ENCODE assay signal across 11 mouse cellular contexts in the genomic region with DNA sequence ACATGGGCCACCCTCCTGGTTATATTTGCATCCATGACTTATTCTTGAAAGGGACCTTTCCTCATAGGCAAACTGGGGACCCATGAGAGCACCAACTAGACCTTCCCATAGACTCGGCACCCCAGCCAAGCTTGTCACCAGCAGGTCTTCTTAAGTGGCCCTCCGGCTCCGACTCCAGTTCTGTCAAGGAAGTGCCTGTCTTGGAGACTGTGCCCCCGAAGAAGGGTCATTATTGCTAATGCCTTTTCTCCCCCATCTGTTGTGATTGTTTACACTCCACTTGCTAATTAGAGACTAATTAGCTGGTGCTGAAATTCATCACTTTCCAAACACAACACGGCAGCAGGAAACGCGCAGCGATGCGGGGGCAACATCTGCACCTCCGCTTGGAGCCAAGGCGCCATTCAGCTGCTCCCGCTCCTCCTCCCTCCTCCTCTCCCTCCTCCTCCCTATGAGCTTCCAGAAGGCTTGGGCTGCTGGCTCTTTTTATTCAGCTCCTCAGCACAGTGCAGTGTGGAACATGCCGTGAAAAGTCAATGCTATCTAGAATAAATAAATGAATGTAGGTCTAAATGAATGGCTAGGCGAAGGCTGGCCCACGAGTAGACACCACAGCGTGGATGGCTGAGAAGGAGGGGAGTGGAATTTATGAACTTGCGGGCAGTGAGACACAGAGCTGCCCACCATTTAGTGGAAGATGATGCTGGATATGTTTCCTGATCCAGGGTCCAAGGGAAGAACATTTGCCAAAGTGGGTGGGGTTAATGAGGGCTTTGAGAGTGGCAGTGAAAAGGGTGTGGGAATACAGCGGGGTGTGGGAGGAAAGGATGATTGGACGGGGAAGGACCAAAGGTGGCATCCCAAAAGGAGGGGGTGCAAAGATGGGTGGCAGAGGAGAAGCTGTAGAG.
DNase-seq lines count a peak whose midpoint lies in the region; ATAC-seq lines count a peak whose summit lies in the region.
"Had no signal": no experiment of that assay in that cellular context is flagged by ENCODE, and none has a peak within 500 bp of the region (broad histone marks: within the 10 kb centered on the region; RNA-seq: fewer than 3 reads in every experiment).

No protein-coding gene starts in this region.

- peak; percentile 60 for DNase-seq in retina, postnatal 1 day
- no peak for DNase-seq in retina, embryonic 14.5 days (ENCODE audit: low spot score)
- DNase-seq in left cerebral cortex, postnatal 25 days (ENCODE audit: low spot score in 2 of 2), result peak; percentile 67 to 81
- peak; percentile 87 for DNase-seq in telencephalon, adult 2 months (ENCODE audit: low read depth, low spot score)
- DNase-seq in ovary, postnatal 10 days (ENCODE audit: low spot score), result no peak
- no peak for DNase-seq in kidney, adult 8-10 months
- DNase-seq in cerebellum, adult 9-11 months, result no peak

- peak overlapping the region; percentile 6; the same call in 1 of the 2 replicates for H3K4me2 ChIP-seq in hindbrain, embryonic 16.5 days (ENCODE audit: low read length)
- H3K4me2 ChIP-seq: limb, embryonic 15.5 days had no signal

- H3K27me3 ChIP-seq in hindbrain, embryonic 16.5 days (replicated peaks; ENCODE audit: control insufficient read depth, insufficient read depth, low read length), result no peaks in the 10 kb centered on the region
- H3K27me3 ChIP-seq: limb, embryonic 15.5 days had no signal

- H3K27ac ChIP-seq in hindbrain, embryonic 16.5 days (ENCODE audit: low read depth, low read length), result peak overlapping the region; percentile 41

- H3K9ac ChIP-seq in hindbrain, embryonic 16.5 days (ENCODE audit: low read depth, low read length), result peak overlapping the region; percentile 5; the same call in 1 of the 2 replicates
- H3K9ac ChIP-seq: limb, embryonic 15.5 days had no signal

- peak; percentile 88 for ATAC-seq in hindbrain, embryonic 16.5 days

- no peaks in the 10 kb centered on the region for H3K36me3 ChIP-seq in hindbrain, embryonic 16.5 days (ENCODE audit: control insufficient read depth, insufficient read depth, low read length)
- H3K36me3 ChIP-seq: G1E; limb, embryonic 15.5 days had no signal

- peaks cover 4% of the 10 kb centered on the region for H3K9me3 ChIP-seq in hindbrain, embryonic 16.5 days (ENCODE audit: control insufficient read depth, low read length)

- 38% methylated on average over 19 of the region's 19 CpGs for WGBS in hindbrain, embryonic 16.5 days

- H3K4me3 ChIP-seq in hindbrain, embryonic 16.5 days (ENCODE audit: low read length), result no peak overlapping the region
- H3K4me3 ChIP-seq: erythroblast, embryonic 14.5 days; limb, embryonic 15.5 days had no signal

- intact Hi-C loops in left cerebral cortex, postnatal 25 days (cut with DNase I), result loop anchor here (2.0 to 5.0 kb wide), 2 partner anchors 21 to 95 kb away; a partner anchor contains a TSS

- H3K4me1 ChIP-seq in hindbrain, embryonic 16.5 days (ENCODE audit: control insufficient read depth, insufficient read depth, low read depth, low read length), result peaks cover 26% of the 10 kb centered on the region

Comparison
In these comparisons a context has a peak if more than half of its experiments do, and no peak if none do; other contexts are left out.
1. DNase-seq: peak in retina, postnatal 1 day (single experiment), left cerebral cortex, postnatal 25 days (2 of 2) and telencephalon, adult 2 months (single experiment); none in retina, embryonic 14.5 days (single experiment), ovary, postnatal 10 days (single experiment), kidney, adult 8-10 months (0 of 2) and cerebellum, adult 9-11 months (single experiment).